Mouse (Mus musculus) brain, embryonic 14.5 days (tissue): ENCODE data around the gene Cgas.

Experiments used
- CTCF ChIP-seq: fragments of 200-500 bp; IDR thresholded peaks from 2 replicates; pipeline ENCODE4 v1.5.1; 2012; ENCODE audit warnings: inconsistent platforms, mild to moderate bottlenecking, moderate library complexity, borderline replicate concordance; ENCODE audit not compliant: insufficient read depth, insufficient read length; ENCODE audit errors: extremely low read depth
- POLR2A ChIP-seq: fragments of 200-500 bp; IDR thresholded peaks from 2 replicates; pipeline ENCODE4 v1.6.1; 2012; ENCODE audit warnings: mild to moderate bottlenecking, inconsistent platforms, borderline replicate concordance; ENCODE audit not compliant: poor library complexity, insufficient read depth, insufficient read length, severe bottlenecking; ENCODE audit errors: extremely low read depth

DNA sequence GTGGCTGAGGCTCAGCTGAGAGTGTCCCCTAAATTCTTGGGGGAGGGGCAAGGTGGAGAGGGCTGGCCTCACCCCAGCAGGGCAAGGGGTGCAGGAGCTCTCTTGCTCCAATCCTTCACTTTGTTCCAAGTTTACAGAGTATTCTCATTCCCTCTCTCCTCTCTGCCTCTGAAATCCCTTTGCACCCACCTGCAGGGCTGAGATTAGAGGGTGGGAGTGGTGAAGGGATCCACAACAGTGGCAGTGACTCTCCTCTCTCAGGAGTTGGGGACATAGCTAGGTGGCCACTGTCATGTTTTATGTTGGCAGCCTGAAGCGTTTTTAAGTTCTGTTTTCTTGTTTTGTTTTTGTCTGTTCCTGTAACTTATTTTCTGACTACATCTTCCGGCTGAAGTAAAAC, 13.5 kb downstream of the Cgas start:
- TF ChIP-seq POLR2A, result no peak
- no peak for TF ChIP-seq CTCF
